Mouse (Mus musculus): Measurements from ENCODE around the gene Gfi1b. TPM values are rescaled to one million over a fixed set of nuclear protein-coding genes. Genes with fewer than 3 reads are reported as not detected.

Gfi1b gene
- polyA plus RNA-seq, 1 experiment = 0.66 TPM

- TF ChIP-seq POLR2A (IDR thresholded peaks at IDR 0.05; ENCODE audit: borderline replicate concordance, extremely low read depth, low read depth, low read length) (no peak), CTCF (IDR thresholded peaks at IDR 0.05; ENCODE audit: insufficient read depth, low read length) (no peak)
- DNase-seq = no peak
- 60% methylated on average over 2 of the region's 2 CpGs for WGBS
- H3K4me3 ChIP-seq (replicated peaks; ENCODE audit: extremely low read depth, low read depth, low read length) = no peak overlapping the region
- H3K4me1 ChIP-seq (ENCODE audit: control insufficient read depth, insufficient read depth, low read length) = no peaks in the 10 kb centered on the region
Measured at GRCm38 (mm10) chr2:28628053-28628452, 6.3 kb upstream of the Gfi1b start.

- TF ChIP-seq CTCF (IDR thresholded peaks at IDR 0.05; ENCODE audit: insufficient read depth, low read length) (no peak), POLR2A (IDR thresholded peaks at IDR 0.05; ENCODE audit: borderline replicate concordance, extremely low read depth, low read depth, low read length) (no peak)
- Histone ChIP-seq H3K4me1 (ENCODE audit: control insufficient read depth, insufficient read depth, low read length) (no peaks in the 10 kb centered on the region), H3K4me3 (replicated peaks; ENCODE audit: extremely low read depth, low read depth, low read length) (no peak overlapping the region)
- DNase-seq = no peak
- 70% methylated on average over 3 of the region's 3 CpGs for WGBS
Measured at GRCm38 (mm10) chr2:28626038-28626437, 4.3 kb upstream of the Gfi1b start.

DNA sequence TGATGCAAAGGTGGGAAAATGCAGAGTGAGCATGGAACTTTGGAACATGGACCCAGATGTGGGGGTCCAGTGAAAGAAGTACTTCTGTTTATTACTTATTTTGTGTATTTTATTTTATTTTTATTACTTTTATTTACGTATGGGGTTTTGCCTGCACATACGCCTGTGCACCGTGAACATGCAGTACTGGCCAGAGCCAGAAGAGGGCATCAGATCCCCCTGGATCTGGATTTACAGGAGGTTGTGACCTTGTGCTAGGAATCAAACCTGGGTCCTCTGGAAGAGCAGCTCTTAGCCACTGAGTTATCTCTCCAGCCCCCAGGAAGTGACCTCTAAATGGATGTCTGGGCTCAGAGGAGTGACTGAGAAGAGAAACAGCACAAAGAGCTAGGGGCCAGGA, 3.1 kb upstream of the Gfi1b start:
- WGBS = 89% methylated on average over 3 of the region's 3 CpGs
- no peak for DNase-seq
- no peaks in the 10 kb centered on the region for H3K4me1 ChIP-seq (ENCODE audit: control insufficient read depth, insufficient read depth, low read length)
- TF ChIP-seq POLR2A (IDR thresholded peaks at IDR 0.05; ENCODE audit: borderline replicate concordance, extremely low read depth, low read depth, low read length) (no peak), CTCF (IDR thresholded peaks at IDR 0.05; ENCODE audit: insufficient read depth, low read length) (no peak)
- H3K4me3 ChIP-seq (replicated peaks; ENCODE audit: extremely low read depth, low read depth, low read length) = no peak overlapping the region

GRCm38 (mm10) chr2:28622521-28623124, 841 bp upstream of the Gfi1b start:
- Histone ChIP-seq H3K4me1 (ENCODE audit: control insufficient read depth, insufficient read depth, low read length) (no peaks in the 10 kb centered on the region), H3K4me3 (replicated peaks; ENCODE audit: extremely low read depth, low read depth, low read length) (no peak overlapping the region)
- peak; percentile 33 for DNase-seq
- WGBS = 18% methylated on average over 10 of the region's 10 CpGs
- TF ChIP-seq CTCF (IDR thresholded peaks at IDR 0.05; ENCODE audit: insufficient read depth, low read length) (peak; percentile 63), POLR2A (IDR thresholded peaks at IDR 0.05; ENCODE audit: borderline replicate concordance, extremely low read depth, low read depth, low read length) (no peak)

DNA sequence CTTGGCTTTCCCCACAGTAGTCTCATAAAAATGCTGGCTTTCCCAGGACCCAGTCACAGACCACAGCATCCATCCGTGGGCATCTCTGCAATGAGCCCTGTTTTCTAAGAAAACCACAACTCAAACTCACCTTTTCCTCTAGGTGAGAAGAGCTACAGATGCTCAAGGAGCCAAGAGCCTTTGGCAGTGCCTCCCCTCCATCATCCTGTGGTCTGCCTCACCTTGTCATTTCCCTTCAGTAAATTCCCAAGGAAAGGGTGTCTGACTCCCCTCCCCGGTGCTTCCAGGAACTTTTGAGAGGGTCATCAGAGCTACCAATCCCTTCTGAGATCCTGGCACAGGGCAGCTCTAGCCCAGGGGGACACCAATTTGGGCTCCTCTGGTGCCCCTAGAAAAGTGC, 671 bp downstream of the Gfi1b start:
- Histone ChIP-seq H3K4me1 (ENCODE audit: control insufficient read depth, insufficient read depth, low read length) (no peaks in the 10 kb centered on the region), H3K4me3 (replicated peaks; ENCODE audit: extremely low read depth, low read depth, low read length) (no peak overlapping the region)
- TF ChIP-seq CTCF (IDR thresholded peaks at IDR 0.05; ENCODE audit: insufficient read depth, low read length) (no peak), POLR2A (IDR thresholded peaks at IDR 0.05; ENCODE audit: borderline replicate concordance, extremely low read depth, low read depth, low read length) (no peak)
- WGBS = 12% methylated on average over 2 of the region's 2 CpGs
- no peak for DNase-seq

- no peak for DNase-seq
- H3K4me1 ChIP-seq (ENCODE audit: control insufficient read depth, insufficient read depth, low read length) = no peaks in the 10 kb centered on the region
- no peak overlapping the region for H3K4me3 ChIP-seq (replicated peaks; ENCODE audit: extremely low read depth, low read depth, low read length)
- no peak for TF ChIP-seq POLR2A (IDR thresholded peaks at IDR 0.05; ENCODE audit: borderline replicate concordance, extremely low read depth, low read depth, low read length)
- TF ChIP-seq CTCF (IDR thresholded peaks at IDR 0.05; ENCODE audit: insufficient read depth, low read length) = no peak
- 60% methylated on average over 10 of the region's 10 CpGs for WGBS
Measured at GRCm38 (mm10) chr2:28620522-28620921, 1.3 kb downstream of the Gfi1b start.

GRCm38 (mm10) chr2:28619369-28619768, 2.4 kb downstream of the Gfi1b start:
- TF ChIP-seq CTCF (IDR thresholded peaks at IDR 0.05; ENCODE audit: insufficient read depth, low read length) = no peak
- TF ChIP-seq POLR2A (IDR thresholded peaks at IDR 0.05; ENCODE audit: borderline replicate concordance, extremely low read depth, low read depth, low read length) = no peak
- Histone ChIP-seq H3K4me3 (replicated peaks; ENCODE audit: extremely low read depth, low read depth, low read length) (no peak overlapping the region), H3K4me1 (ENCODE audit: control insufficient read depth, insufficient read depth, low read length) (no peaks in the 10 kb centered on the region)
- no peak for DNase-seq
- WGBS = 80% methylated on average over 6 of the region's 6 CpGs

GRCm38 (mm10) chr2:28618777-28619336, 2.9 kb downstream of the Gfi1b start:
- WGBS = 71% methylated on average over 6 of the region's 6 CpGs
- TF ChIP-seq CTCF (IDR thresholded peaks at IDR 0.05; ENCODE audit: insufficient read depth, low read length) (no peak), POLR2A (IDR thresholded peaks at IDR 0.05; ENCODE audit: borderline replicate concordance, extremely low read depth, low read depth, low read length) (no peak)
- Histone ChIP-seq H3K4me3 (replicated peaks; ENCODE audit: extremely low read depth, low read depth, low read length) (no peak overlapping the region), H3K4me1 (ENCODE audit: control insufficient read depth, insufficient read depth, low read length) (no peaks in the 10 kb centered on the region)
- no peak for DNase-seq

GRCm38 (mm10) chr2:28617498-28618486, 4.0 kb downstream of the Gfi1b start:
- WGBS = 72% methylated on average over 8 of the region's 8 CpGs
- no peak for DNase-seq
- Histone ChIP-seq H3K4me1 (ENCODE audit: control insufficient read depth, insufficient read depth, low read length) (no peaks in the 10 kb centered on the region), H3K4me3 (replicated peaks; ENCODE audit: extremely low read depth, low read depth, low read length) (no peak overlapping the region)
- TF ChIP-seq POLR2A (IDR thresholded peaks at IDR 0.05; ENCODE audit: borderline replicate concordance, extremely low read depth, low read depth, low read length) (no peak), CTCF (IDR thresholded peaks at IDR 0.05; ENCODE audit: insufficient read depth, low read length) (no peak)
